Mouse (Mus musculus) erythroblast, embryonic 14.5 days (primary cell): Measurements from ENCODE around the gene Usp45.

Experiments
- GATA1 ChIP-seq: IDR thresholded peaks from 2 replicates; pipeline ENCODE4 v1.6.1; 2012; ENCODE audit warnings: low read length, inconsistent platforms, mixed read lengths
- TAL1 ChIP-seq: IDR thresholded peaks from 3 replicates; pipeline ENCODE4 v1.6.1; 2012; ENCODE audit warnings: low read length, inconsistent platforms, mixed read lengths

- TF ChIP-seq TAL1, result no peak
- TF ChIP-seq GATA1, result no peak
Measured at GRCm38 (mm10) chr4:21879565-21880220, 112.7 kb downstream of the Usp45 start, which contains the start of gene Coq3.
